Mouse (Mus musculus): Measurements from ENCODE around the gene Peli1.

DNA sequence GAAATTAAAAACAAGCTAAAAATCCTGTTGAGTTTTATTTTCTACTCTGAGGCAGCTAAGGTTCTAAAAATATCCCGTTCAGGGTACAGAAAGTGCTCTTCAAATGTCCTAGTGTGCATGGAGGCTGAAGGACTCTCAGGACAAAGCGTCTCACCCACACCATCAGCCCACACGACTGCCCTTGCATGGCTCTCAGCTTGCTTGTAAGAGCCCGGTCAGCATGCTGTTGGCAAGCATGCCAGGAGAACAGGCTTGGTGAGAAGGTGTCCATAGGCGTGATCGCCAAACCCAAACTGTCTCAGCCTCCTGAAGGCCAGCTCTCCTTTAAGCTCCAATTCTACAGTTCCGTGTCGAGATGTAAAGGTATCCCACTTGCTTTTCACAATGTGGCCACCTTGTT, 29.7 kb upstream of the Peli1 start:
- no peak for TF ChIP-seq CTCF (IDR thresholded peaks at IDR 0.05; ENCODE audit: control insufficient read depth, insufficient read depth, insufficient read length)
- TF ChIP-seq MYOG (IDR thresholded peaks at IDR 0.05; ENCODE audit: control insufficient read depth, extremely low read depth, insufficient read length) = no peak

Measured in C2C12 (cell line).